Mouse (Mus musculus) liver, adult 2 months (tissue): Measurements from ENCODE around the gene Myh8.

Experiments
- CTCF ChIP-seq: fragments of 200-500 bp; IDR thresholded peaks from 2 replicates; pipeline ENCODE4 v1.5.1; 2011; ENCODE audit warnings: low read depth, low read length, control low read depth
- POLR2A ChIP-seq: fragments of 200-500 bp; IDR thresholded peaks from 2 replicates; pipeline ENCODE4 v1.6.1; 2011; ENCODE audit warnings: low read length, control low read depth; ENCODE audit not compliant: insufficient read depth; ENCODE audit errors: extremely low read depth

DNA sequence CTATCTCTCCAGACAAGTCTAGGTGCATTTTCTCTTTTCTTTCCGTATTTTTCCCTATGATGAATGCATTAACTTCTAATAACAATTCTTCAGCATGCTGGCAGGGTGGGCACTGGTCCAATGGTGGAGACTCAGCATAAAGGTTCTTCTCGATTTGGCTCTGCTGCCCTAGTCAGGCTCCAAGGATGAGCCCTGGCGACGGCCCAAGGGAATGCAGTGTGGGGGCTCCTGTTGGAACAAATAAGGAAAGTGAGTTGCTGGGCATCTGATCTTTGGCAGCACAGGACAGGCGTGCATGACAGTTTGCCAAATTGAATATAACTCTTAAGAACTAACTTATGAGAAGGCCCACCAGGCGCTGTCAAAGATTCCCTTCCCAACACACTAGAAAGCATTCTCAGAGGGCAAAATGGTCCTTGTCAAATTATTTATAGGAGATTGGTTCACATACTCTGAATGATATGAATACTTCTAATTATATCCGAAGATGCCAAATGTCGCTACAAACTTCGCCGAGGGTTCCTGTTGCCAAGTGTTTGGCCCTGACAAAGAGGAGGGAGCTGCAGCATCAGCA lies at the start of gene Myh8:
- TF ChIP-seq CTCF, result no peak
- TF ChIP-seq POLR2A, result no peak
